Mouse (Mus musculus) liver, adult 2 months (tissue): ENCODE data around the gene Rcn1.

Experiments used
- CTCF ChIP-seq: fragments of 200-500 bp; IDR thresholded peaks from 2 replicates; pipeline ENCODE4 v1.5.1; 2011; ENCODE audit warnings: low read depth, low read length, control low read depth
- POLR2A ChIP-seq: fragments of 200-500 bp; IDR thresholded peaks from 2 replicates; pipeline ENCODE4 v1.6.1; 2011; ENCODE audit warnings: low read length, control low read depth; ENCODE audit not compliant: insufficient read depth; ENCODE audit errors: extremely low read depth

DNA sequence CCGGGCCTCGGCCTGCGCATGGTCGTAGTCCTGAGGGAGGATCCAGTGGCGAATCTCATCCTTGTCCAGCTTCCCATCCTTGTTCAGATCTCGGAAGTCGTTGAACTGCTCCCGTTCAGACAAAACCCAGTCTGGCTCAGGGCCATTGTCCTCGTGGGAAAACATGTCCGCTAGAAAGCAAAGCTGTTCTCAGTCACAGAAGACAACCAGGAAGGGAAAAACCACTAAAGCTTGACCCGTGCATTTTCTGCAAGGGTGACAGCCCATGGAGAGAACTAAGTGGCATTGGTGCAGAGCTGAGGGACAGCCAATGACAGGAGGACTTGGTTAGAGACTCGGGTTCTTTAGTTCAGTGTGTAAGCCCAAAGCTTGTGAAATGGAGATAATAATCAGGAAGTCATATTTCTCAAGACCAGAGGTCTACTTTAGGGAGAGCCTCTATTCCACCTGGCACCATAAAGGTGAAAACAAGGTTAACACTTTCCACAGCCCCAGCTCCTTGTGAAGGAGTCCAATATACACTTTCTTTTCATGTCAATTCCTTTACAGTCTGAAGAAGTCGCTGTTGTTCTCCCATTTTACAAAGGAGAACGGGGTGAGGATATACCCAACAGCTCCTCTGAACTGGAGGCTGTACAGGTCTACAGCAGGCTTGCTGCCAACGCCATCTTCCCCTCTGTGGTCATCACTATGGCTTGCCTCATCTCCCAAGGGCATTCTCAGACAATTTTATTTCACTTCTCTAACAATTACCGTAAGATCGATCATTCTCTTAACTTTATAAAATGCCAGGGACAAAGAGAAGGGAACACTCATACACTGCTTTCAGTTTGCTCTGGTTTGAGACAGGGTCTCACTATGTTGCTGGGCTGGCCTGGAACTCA is 9.9 kb downstream of the Rcn1 start:
- TF ChIP-seq POLR2A (no peak), CTCF (no peak)
